Mouse (Mus musculus) cerebellum, adult 18-20 months (tissue): ENCODE measurements around the gene Cdca4.

ENCODE experiments used
- DNase-seq, 2 experiments: peaks; one replicate each; pipeline ENCODE4 v3.0.0; 2021

The Cdca4 gene

GRCm38 (mm10) chr12:112797672-112798331 lies 31.4 kb downstream of the Cdca4 start:
- no peak for DNase-seq

GRCm38 (mm10) chr12:112796551-112797510 lies 32.4 kb downstream of the Cdca4 start:
- DNase-seq, result no peak

- no peak for DNase-seq
Measured at GRCm38 (mm10) chr12:112795466-112796104, 33.6 kb downstream of the Cdca4 start.

- no peak for DNase-seq
Measured at GRCm38 (mm10) chr12:112794998-112795397, 34.2 kb downstream of the Cdca4 start.

- no peak for DNase-seq
Measured at GRCm38 (mm10) chr12:112794356-112794816, 34.8 kb downstream of the Cdca4 start.

GRCm38 (mm10) chr12:112793601-112794355 lies 35.4 kb downstream of the Cdca4 start:
- no peak for DNase-seq

- DNase-seq, result no peak
Measured at GRCm38 (mm10) chr12:112791026-112791425, 38.2 kb downstream of the Cdca4 start.

- no peak for DNase-seq
Measured at GRCm38 (mm10) chr12:112774481-112774880, 54.7 kb downstream of the Cdca4 start.

GRCm38 (mm10) chr12:112774026-112774425 lies 55.2 kb downstream of the Cdca4 start:
- no peak for DNase-seq

GRCm38 (mm10) chr12:112773366-112773765 lies 55.9 kb downstream of the Cdca4 start:
- no peak for DNase-seq

- DNase-seq, result no peak
Measured at GRCm38 (mm10) chr12:112772306-112772705, 56.9 kb downstream of the Cdca4 start.

GRCm38 (mm10) chr12:112770396-112770795 lies 58.8 kb downstream of the Cdca4 start:
- DNase-seq, result no peak
